Mouse (Mus musculus) liver, embryonic 18 days (tissue): ENCODE results near the gene C2cd6. TPM values are rescaled to one million over a fixed set of nuclear protein-coding genes. Genes with fewer than 3 reads are reported as not detected.

Experiments used
- polyA plus RNA-seq: library from polyadenylated mRNA; depleted of rRNA; stranded (reverse); fragments of >200 nt; gene quantifications from 2 replicates; pipeline ENCODE4 v1.2.3, GENCODE M21; 2012; rRNA removed

C2cd6 gene
- polyA plus RNA-seq: 0.01 TPM in 1 of 2 replicates, not detected in the other

GRCm38 (mm10) chr1:59094705-59095104 is at the start of gene C2cd6:
TSS of gene C2cd6 (minus strand) at chr1:59094900.

GRCm38 (mm10) chr1:59119720-59120457 is 25.2 kb upstream of the C2cd6 start, which contains the start of gene Tmem237:
TSS of gene Tmem237 (minus strand) at chr1:59120408.

Other genes with a start within 250 kb of the C2cd6 start
- 24.5 and 25.8 TPM in 2 replicates for gene Trak2, start 121.5 kb downstream of the C2cd6 start, polyA plus RNA-seq
- gene Stradb, start 121.4 kb downstream of the C2cd6 start, polyA plus RNA-seq: 15.0 and 15.5 TPM in 2 replicates
- gene Tmem237, start 25.5 kb upstream of the C2cd6 start, polyA plus RNA-seq: 3.2 and 3.9 TPM in 2 replicates
- 1.0 and 1.1 TPM in 2 replicates for gene Mpp4, start 68.5 kb upstream of the C2cd6 start, polyA plus RNA-seq
- 7.8 and 8.1 TPM in 2 replicates for gene Als2, start 142.3 kb upstream of the C2cd6 start, polyA plus RNA-seq
- gene Cdk15, start 162.0 kb upstream of the C2cd6 start, polyA plus RNA-seq: 0.02 and 0.04 TPM in 2 replicates